Mouse (Mus musculus) heart, postnatal 0 days (tissue): ENCODE results near the gene Clp1. TPM values are rescaled to one million over a fixed set of nuclear protein-coding genes. Genes with fewer than 3 reads are reported as not detected.

Source experiments
- ATAC-seq: fragments of 200-750 bp; cut with Nextera tagmentation; 2 replicates; pipeline ENCODE4 v1.8.0; 2017; ENCODE audit warnings: low read depth, moderate number of reproducible peaks, moderate library complexity; ENCODE audit not compliant: insufficient read depth
- DNase-seq: peaks from one replicate; pipeline ENCODE4 v3.0.0-alpha.2; 2016; ENCODE audit warnings: low spot score
- H3K27ac ChIP-seq: fragments of 300-500 bp; sonication (generic); 2 replicates; pipeline ENCODE4 v1.5.1; 2014; ENCODE audit warnings: low read depth, mild to moderate bottlenecking
- H3K27me3 ChIP-seq: fragments of 300-500 bp; sonication (generic); 2 replicates; pipeline ENCODE4 v1.6.1; 2014; ENCODE audit warnings: low read length, mixed read lengths; ENCODE audit not compliant: control insufficient read depth, insufficient read depth
- H3K36me3 ChIP-seq: fragments of 300-500 bp; sonication (generic); replicated peaks from 2 replicates; pipeline ENCODE4 v1.6.1; 2014; ENCODE audit warnings: low read length, mixed read lengths; ENCODE audit not compliant: control insufficient read depth, insufficient read depth
- H3K4me1 ChIP-seq: fragments of 300-500 bp; sonication (generic); 2 replicates; pipeline ENCODE4 v1.6.1; 2014; ENCODE audit warnings: antibody characterized with exemption; ENCODE audit not compliant: control insufficient read depth, insufficient read depth
- H3K4me2 ChIP-seq: fragments of 300-500 bp; sonication (generic); 2 replicates; pipeline ENCODE4 v1.6.1; 2014; ENCODE audit warnings: low read depth, mild to moderate bottlenecking, low read length, moderate library complexity
- H3K4me3 ChIP-seq: fragments of 300-500 bp; sonication (generic); 2 replicates; pipeline ENCODE4 v1.5.1; 2014; ENCODE audit warnings: low read depth, low read length
- H3K9ac ChIP-seq: fragments of 300-500 bp; sonication (generic); replicated peaks from 2 replicates; pipeline ENCODE4 v1.6.1; 2014; ENCODE audit warnings: low read depth, low read length, mixed read lengths
- H3K9me3 ChIP-seq: fragments of 300-500 bp; sonication (generic); replicated peaks from 2 replicates; pipeline ENCODE4 v1.6.1; 2016; ENCODE audit warnings: low read length; ENCODE audit not compliant: control insufficient read depth
- CTCF ChIP-seq: IDR thresholded peaks from 2 replicates; pipeline ENCODE4 v1.5.1; 2016; ENCODE audit warnings: antibody characterized with exemption, control low read depth, low read depth
- EP300 ChIP-seq: IDR thresholded peaks from 2 replicates; pipeline ENCODE4 v1.6.1; 2016; ENCODE audit warnings: antibody characterized with exemption, low read depth
- WGBS: fragments of 180-500 bp; shearing (Covaris S2); extraction: QIAGEN DNeasy Blood & Tissue Kit; methylation state at CpG from one replicate; pipeline ENCODE4 v1.1.7; 2014; 5-methylcytosine and 5-hydroxymethylcytosine counted together
- polyA plus RNA-seq: library from polyadenylated mRNA; unstranded; fragments of >200 nt; fragmentation: Nextera tagmentation; extraction: Ambion mirVana; gene quantifications from 2 replicates; pipeline ENCODE4 v1.2.1, GENCODE M21; 2015
- total RNA-seq: library from RNA; depleted of rRNA; stranded (reverse); fragments of >200 nt; gene quantifications from 2 replicates; pipeline ENCODE4 v1.2.3, GENCODE M21; 2014; ENCODE audit warnings: low replicate concordance; rRNA removed

Clp1 gene
- total RNA-seq (5.2 and 5.8 TPM in 2 replicates), polyA plus RNA-seq (10.1 and 10.5 TPM in 2 replicates)

DNA sequence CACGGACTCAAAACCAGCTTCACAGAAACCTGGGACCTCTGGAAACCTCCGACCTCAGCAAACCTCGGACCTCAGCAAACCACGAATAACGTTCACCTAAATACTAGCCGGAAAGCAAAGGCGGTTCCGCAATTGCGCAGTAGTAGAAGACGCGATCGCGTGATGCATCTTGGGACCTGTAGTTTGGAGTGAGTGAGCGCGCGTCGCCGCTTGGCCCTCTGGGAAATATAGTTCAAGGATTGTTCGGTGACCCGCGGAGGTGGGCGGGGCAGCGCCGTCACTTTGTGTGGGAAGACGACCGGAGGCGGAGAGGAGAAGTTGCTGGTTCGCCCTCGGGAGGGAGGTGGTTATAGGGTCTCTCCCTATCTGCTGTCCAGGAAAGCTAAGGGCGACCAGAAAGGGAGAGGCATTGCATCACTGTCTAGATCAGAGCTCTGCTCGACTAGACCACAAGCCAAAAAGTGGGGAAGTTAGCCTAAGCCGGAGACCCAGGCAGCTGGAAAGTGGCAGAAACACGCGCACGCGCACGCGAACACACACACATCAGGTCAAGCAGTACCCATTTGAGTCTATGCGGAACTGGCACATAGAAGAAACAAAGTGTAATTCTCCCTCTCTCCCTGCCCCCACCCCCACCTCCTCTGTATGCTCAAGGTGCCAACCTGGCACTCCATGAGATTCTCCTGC lies at the start of gene Clp1:
Clp1 (minus strand) TSS at position 179 of the 687 bp plus-strand sequence.
- under 1% methylated on average over 39 of the region's 39 CpGs for WGBS
- peaks cover 23% of the 10 kb centered on the region for H3K36me3 ChIP-seq
- H3K4me3 ChIP-seq = peak within 1 kb of the TSS; percentile 74
- H3K4me1 ChIP-seq = peaks cover 10% of the 10 kb centered on the region
- H3K27ac ChIP-seq = peak within 1 kb of the TSS; percentile 83
- H3K9me3 ChIP-seq = no peaks in the 10 kb centered on the region
- no peaks in the 10 kb centered on the region for H3K27me3 ChIP-seq
- ATAC-seq (peak; percentile 98), DNase-seq (peak; percentile 98)
- peak within 1 kb of the TSS; percentile 69 for H3K9ac ChIP-seq
- no peak for TF ChIP-seq EP300
- TF ChIP-seq CTCF = no peak
- H3K4me2 ChIP-seq = peak within 1 kb of the TSS; percentile 92

DNA sequence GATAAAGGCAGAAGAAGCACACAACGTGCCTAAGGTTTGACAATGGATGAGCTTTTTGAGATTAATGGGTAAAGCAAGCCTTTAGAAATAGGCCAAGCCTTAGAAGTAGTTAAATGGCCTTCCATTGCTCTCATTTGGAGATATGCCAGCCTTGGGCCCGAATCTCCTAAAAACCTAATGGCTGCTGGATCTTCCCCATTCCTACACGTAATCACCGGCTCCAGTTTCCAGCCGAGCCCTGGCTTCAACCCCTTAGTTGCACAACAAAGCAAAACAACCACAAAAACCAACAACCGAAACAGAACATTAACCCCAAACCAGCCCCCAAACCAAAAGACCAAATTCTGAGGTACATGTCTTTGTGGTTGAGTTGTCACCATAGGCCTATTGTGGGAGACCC lies 48.5 kb upstream of the Clp1 start:
- 0 out of 2 replicates have a peak overlapping the region, but pooled peaks have one; percentile 28 for H3K27ac ChIP-seq

DNA sequence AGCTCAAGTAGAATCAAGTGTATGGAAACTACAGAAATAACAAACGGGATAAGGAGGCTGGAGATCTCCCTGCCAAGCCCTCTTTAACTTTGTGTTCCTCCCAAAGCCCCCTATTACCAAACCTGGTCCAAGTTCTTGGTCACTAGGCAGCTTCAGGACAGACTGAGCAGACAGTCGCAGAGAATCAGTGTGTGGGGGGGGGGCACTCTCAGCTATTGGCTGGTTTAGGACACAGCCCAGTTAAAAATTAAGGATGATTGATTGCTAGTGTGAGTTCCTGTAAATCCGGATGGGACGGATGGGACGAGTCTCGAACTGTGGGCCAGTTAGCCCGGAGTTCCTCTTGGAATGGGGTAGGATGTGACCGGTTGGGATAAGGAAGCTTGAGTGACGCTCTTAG lies 48.1 kb upstream of the Clp1 start, which contains the start of gene Serping1:
Serping1 (minus strand) TSS at position 204 of the 400 bp plus-strand sequence.
- Histone ChIP-seq H3K27ac (0 out of 2 replicates have a peak within 1 kb of the TSS, but pooled peaks have one; percentile 28), H3K9me3 (no peaks in the 10 kb centered on the region), H3K4me3 (peak within 1 kb of the TSS; percentile 12), H3K27me3 (no peaks in the 10 kb centered on the region; the same call in 1 of the 2 replicates), H3K9ac (no peak within 1 kb of the TSS), H3K4me1 (no peaks in the 10 kb centered on the region; the same call in 1 of the 2 replicates), H3K36me3 (no peaks in the 10 kb centered on the region), H3K4me2 (peak within 1 kb of the TSS; percentile 41)
- 76% methylated on average over 9 of the region's 9 CpGs for WGBS
- TF ChIP-seq EP300 = no peak
- no peak for TF ChIP-seq CTCF
- DNase-seq (no peak), ATAC-seq (no peak)

More for the DNA sequence above, 48.5 kb upstream of the Clp1 start:
- Histone ChIP-seq H3K9ac (no peak overlapping the region), H3K4me1 (no peaks in the 10 kb centered on the region; the same call in 1 of the 2 replicates), H3K4me2 (no peak overlapping the region), H3K27me3 (no peaks in the 10 kb centered on the region; the same call in 1 of the 2 replicates), H3K4me3 (no peak overlapping the region), H3K9me3 (no peaks in the 10 kb centered on the region), H3K36me3 (no peaks in the 10 kb centered on the region)
- TF ChIP-seq EP300 (no peak), CTCF (no peak)
- DNase-seq (no peak), ATAC-seq (no peak)
- WGBS = 71% methylated on average over 6 of the region's 6 CpGs

DNA sequence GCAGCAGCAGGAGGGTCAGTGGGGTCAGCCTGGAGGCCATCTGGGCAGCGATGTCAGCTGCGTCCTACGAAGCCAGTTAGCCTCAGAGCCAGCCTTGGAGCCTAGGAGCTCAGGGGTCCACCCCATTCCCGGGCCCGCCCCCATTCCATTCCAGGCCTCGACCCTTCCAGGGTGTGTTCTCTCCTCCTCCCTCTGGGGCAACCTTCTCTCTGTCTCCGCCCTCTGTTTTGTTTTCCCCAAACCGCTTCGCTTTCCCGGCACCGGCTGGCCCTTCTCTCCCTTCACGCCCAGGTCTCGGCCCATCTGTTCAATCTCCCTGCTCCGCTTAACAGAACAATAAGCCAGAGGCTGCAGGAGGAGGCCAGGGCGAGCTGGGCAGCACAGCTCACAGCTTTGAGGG lies 47.6 kb upstream of the Clp1 start:
- H3K9ac ChIP-seq = no peak overlapping the region
- TF ChIP-seq CTCF = no peak
- ATAC-seq (peak; percentile 86), DNase-seq (peak; percentile 69)
- H3K4me2 ChIP-seq = peak overlapping the region; percentile 41
- no peaks in the 10 kb centered on the region; the same call in 1 of the 2 replicates for H3K27me3 ChIP-seq
- peak overlapping the region; percentile 12 for H3K4me3 ChIP-seq
- no peaks in the 10 kb centered on the region for H3K36me3 ChIP-seq
- H3K27ac ChIP-seq = 0 out of 2 replicates have a peak overlapping the region, but pooled peaks have one; percentile 7
- no peaks in the 10 kb centered on the region; the same call in 1 of the 2 replicates for H3K4me1 ChIP-seq
- no peaks in the 10 kb centered on the region for H3K9me3 ChIP-seq
- 6% methylated on average over 15 of the region's 15 CpGs for WGBS

DNA sequence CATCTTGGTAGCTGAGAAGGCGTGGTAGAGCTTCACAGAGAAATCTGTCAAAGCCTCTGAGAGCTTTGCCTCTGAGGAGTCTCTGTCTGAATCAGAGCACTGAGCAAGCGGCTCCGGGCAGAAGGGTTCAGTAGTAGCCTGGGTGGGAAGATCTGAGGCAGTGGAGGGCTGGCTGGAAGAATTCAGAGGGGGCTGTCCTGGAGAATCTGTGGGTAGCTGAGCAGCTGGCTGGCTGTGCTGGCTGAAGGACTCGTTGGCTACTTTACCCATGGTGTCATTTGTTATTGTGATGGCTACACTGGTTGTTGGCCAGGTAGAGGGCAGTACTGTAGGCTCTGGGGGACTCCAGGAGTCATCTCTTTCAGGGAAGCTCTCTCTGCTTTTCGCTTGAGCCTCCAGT lies 46.0 kb upstream of the Clp1 start:
- Histone ChIP-seq H3K9me3 (no peaks in the 10 kb centered on the region), H3K27me3 (no peaks in the 10 kb centered on the region; the same call in 1 of the 2 replicates), H3K36me3 (no peaks in the 10 kb centered on the region), H3K4me3 (no peak overlapping the region), H3K27ac (no peak overlapping the region), H3K4me1 (no peaks in the 10 kb centered on the region; the same call in 1 of the 2 replicates), H3K4me2 (no peak overlapping the region), H3K9ac (no peak overlapping the region)
- TF ChIP-seq CTCF = no peak
- no peak for TF ChIP-seq EP300
- WGBS = 80% methylated on average over 5 of the region's 5 CpGs
- DNase-seq (no peak), ATAC-seq (no peak)
